Mouse (Mus musculus): ENCODE measurements around the gene Grin2a.

Gene Grin2a

GRCm38 (mm10) chr16:9865039-9865438 is 130.3 kb downstream of the Grin2a start:
- DNase-seq (ENCODE audit: low spot score) = no peak

GRCm38 (mm10) chr16:9857758-9858157 is 137.6 kb downstream of the Grin2a start:
- DNase-seq (ENCODE audit: low spot score) = no peak

GRCm38 (mm10) chr16:9851265-9851988 is 143.9 kb downstream of the Grin2a start:
- no peak for DNase-seq (ENCODE audit: low spot score)

- DNase-seq (ENCODE audit: low spot score) = no peak
These were observed 153.9 kb downstream of the Grin2a start for GRCm38 (mm10) chr16:9841496-9841895.

GRCm38 (mm10) chr16:9836542-9836941 is 158.8 kb downstream of the Grin2a start:
- DNase-seq (ENCODE audit: low spot score) = no peak

GRCm38 (mm10) chr16:9834236-9834635 is 161.1 kb downstream of the Grin2a start:
- DNase-seq (ENCODE audit: low spot score) = no peak

GRCm38 (mm10) chr16:9825110-9825483 is 170.3 kb downstream of the Grin2a start:
- no peak for DNase-seq (ENCODE audit: low spot score)

- no peak for DNase-seq (ENCODE audit: low spot score)
These were observed 170.8 kb downstream of the Grin2a start for GRCm38 (mm10) chr16:9824436-9825109.

- no peak for DNase-seq (ENCODE audit: low spot score)
These were observed 171.7 kb downstream of the Grin2a start for GRCm38 (mm10) chr16:9823686-9824085.

GRCm38 (mm10) chr16:9819508-9819907 is 175.9 kb downstream of the Grin2a start:
- no peak for DNase-seq (ENCODE audit: low spot score)

- DNase-seq (ENCODE audit: low spot score) = no peak
These were observed 194.0 kb downstream of the Grin2a start for GRCm38 (mm10) chr16:9801338-9801737.

GRCm38 (mm10) chr16:9800221-9800620 is 195.1 kb downstream of the Grin2a start:
- DNase-seq (ENCODE audit: low spot score) = no peak

- no peak for DNase-seq (ENCODE audit: low spot score)
These were observed 202.4 kb downstream of the Grin2a start for GRCm38 (mm10) chr16:9792976-9793375.

GRCm38 (mm10) chr16:9786261-9786660 is 209.1 kb downstream of the Grin2a start:
- DNase-seq (ENCODE audit: low spot score) = no peak

- no peak for DNase-seq (ENCODE audit: low spot score)
These were observed 209.5 kb downstream of the Grin2a start for GRCm38 (mm10) chr16:9785821-9786220.

- no peak for DNase-seq (ENCODE audit: low spot score)
These were observed 226.4 kb downstream of the Grin2a start for GRCm38 (mm10) chr16:9768981-9769380.

GRCm38 (mm10) chr16:9768356-9768755 is 227.0 kb downstream of the Grin2a start:
- DNase-seq (ENCODE audit: low spot score) = no peak

GRCm38 (mm10) chr16:9767946-9768345 is 227.4 kb downstream of the Grin2a start:
- DNase-seq (ENCODE audit: low spot score) = no peak

GRCm38 (mm10) chr16:9764086-9764485 is 231.3 kb downstream of the Grin2a start:
- DNase-seq (ENCODE audit: low spot score) = no peak

GRCm38 (mm10) chr16:9760347-9760746 is 235.0 kb downstream of the Grin2a start:
- DNase-seq (ENCODE audit: low spot score) = no peak

- DNase-seq (ENCODE audit: low spot score) = no peak
These were observed 238.5 kb downstream of the Grin2a start for GRCm38 (mm10) chr16:9756849-9757248.

- DNase-seq (ENCODE audit: low spot score) = no peak
These were observed 241.3 kb downstream of the Grin2a start for GRCm38 (mm10) chr16:9754061-9754460.

GRCm38 (mm10) chr16:9753045-9753444 is 242.3 kb downstream of the Grin2a start:
- DNase-seq (ENCODE audit: low spot score) = no peak

GRCm38 (mm10) chr16:9752600-9752999 is 242.8 kb downstream of the Grin2a start:
- no peak for DNase-seq (ENCODE audit: low spot score)

All from T-cell, adult 2 months (primary cell).